Mouse (Mus musculus): ENCODE measurements around the gene Camta1.

Camta1 gene

DNA sequence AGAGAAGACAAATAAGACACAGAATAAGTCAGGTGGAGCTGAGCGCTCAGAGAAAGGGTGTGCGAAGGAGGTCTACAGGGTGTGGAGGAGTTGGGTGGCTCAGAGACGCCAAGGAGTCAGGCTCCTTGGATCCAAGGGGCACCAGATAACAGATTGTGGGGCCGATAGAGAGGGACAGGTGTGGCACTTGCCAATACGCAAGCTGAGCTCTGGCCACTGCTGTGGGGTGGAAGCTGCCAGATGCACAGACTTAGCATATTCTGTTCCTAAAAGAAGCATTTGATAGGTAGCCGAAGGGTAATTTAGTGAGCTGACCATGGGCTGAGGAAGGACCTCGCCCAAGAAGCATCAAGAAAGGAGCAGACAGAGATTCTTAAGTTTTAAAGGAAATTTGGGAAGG, 177.1 kb downstream of the Camta1 start:
- no peak for DNase-seq (ENCODE audit: low read depth, low spot score)

DNA sequence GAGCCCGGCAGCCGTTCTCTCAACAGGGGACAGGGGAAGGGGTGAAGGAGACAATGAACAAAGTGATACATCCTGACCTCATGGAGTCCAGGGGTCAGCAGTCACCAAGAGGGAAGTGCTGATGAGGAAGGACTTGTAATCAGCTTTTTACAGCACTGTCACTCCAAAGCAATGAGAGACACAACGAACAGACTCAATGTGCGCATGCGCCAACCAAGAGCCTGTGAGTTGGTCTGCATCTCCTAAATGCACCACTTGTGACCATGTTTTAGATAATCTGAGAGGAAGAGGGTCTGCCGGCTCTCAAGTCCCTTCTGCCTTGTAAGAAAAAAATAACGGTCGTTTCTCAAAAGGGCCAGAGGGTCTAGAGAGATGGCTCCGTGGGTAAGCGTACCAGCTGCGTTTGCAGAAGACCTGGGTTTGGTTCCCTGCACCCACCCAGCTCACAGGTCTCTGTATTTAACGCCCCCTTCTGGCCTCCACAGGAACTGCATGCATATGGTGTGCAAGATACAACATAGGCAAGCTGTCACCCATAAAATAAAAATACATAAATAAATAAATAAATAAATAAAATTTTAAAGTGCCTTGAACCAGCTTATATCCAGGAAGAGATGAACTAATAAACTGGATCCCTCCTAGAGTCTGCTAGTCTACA, 178.7 kb downstream of the Camta1 start:
- no peak for DNase-seq (ENCODE audit: low read depth, low spot score)

DNA sequence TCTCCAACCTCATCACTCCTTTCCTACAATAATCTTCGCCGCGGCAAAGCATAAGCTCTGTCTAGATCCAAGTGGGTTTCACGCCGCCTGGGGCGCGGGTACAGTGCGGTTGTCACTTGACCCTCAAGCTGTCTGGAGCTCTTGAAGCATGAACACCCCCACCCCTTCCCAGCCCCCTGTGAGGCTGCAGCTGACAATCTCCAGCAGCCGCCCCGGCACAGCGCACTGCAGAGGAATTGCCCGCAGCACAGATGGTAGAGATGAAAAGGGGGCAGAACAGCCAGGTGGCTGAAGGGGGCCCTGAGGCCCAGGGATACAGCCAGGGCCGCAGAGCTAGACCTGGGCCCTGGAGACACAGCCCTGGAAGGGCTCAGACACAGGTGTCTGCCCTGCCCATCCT, 189.2 kb downstream of the Camta1 start:
- no peak for DNase-seq (ENCODE audit: low read depth, low spot score)

DNA sequence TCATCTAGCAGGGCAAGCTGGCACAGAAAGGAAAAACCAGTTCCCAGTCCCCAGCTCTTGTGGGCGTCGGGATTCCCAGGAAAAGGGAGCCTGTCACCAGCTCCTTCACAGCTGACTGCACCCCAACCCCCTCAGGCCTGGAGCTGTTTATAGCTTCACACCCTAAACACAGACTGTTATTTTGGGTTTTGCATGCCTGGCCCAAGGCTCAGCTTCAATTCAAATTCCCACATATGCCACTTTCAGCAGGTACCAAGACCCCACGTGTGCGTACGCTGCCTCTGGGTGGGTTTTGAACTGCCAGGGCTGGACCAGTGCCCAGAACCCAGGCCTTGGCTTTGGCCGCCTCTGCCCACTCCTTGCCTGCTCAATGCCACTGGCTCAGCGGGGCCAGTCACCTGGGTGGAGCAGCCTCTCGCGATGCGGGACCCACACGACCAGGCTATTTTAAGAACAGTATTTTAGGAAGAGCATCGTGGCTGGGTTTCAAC, 195.2 kb downstream of the Camta1 start:
- no peak for DNase-seq (ENCODE audit: low read depth, low spot score)

DNA sequence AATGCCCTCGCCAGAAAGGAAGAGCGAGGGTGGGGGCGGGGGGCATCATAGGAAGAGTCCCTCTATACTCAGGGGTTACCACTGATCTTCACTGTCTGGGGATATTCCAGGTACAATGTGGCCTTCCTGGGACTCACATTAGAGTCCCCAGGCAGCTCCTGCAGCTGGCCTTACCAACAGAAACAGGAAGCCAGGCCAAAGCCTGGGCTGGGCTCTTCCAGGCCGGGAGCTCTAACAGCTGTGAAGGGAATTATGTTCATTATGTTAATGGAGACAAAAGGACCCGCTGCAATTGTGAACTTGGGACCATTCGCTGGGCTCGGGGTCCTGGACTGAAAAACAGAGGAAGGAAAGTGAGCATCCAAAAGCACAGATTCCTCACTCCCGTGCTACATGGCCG, 200.2 kb downstream of the Camta1 start:
- DNase-seq (ENCODE audit: low read depth, low spot score), result no peak

DNA sequence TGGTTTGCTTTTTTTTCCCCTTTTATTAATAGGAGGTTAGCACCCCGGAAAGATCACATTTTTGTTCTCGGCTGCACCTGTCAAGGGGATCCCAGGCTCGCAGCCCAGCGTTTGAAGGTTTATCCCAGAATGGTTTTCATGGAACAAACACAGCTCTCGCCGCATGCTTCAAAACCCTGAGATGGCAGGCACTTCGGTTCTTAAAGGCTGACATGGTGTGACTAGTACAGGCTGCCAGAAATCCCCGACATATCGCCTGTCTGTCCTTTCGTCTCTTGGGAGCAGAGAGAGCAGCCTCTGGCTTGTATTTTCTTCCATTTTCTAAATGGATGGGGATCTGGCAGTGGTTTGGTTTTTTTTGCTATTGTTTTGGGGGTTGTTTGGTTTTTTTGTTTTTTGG, 205.2 kb downstream of the Camta1 start:
- DNase-seq (ENCODE audit: low read depth, low spot score), result no peak

DNA sequence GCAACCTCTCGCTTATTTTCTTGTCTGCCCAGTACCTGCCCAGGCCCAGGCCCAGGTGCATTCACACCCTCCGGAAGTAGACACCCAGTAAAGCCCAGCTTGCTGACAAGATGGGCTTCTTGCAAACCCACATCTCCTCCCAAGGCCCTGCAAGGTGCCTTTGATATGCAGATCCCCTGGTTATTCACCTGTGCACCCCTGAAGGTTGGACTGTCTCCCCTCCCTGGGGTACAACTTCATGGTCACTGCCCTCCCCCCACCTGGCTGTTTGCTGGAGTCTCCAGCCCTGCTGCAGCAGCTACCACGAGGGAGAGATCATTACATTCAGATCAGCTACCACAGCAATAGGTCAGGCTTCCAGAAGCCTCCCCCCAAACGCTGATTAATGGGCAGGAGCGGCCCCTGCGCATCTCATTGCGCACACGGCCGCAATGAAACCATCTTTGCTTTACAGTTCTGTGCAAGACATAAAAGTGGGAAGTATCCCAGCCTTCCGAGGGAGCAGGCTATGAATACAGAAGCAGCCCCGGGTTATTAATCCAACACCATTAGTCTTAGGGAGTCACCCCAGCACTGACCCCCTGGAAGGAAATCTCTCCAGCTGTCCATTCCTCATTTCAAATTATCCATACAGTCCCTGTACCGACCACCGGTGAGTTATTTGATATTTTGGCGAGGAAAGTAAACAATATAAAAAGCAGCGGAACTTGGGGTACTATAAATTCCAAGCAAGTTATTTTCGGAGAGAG, 205.9 kb downstream of the Camta1 start:
- no peak for DNase-seq (ENCODE audit: low read depth, low spot score)

DNA sequence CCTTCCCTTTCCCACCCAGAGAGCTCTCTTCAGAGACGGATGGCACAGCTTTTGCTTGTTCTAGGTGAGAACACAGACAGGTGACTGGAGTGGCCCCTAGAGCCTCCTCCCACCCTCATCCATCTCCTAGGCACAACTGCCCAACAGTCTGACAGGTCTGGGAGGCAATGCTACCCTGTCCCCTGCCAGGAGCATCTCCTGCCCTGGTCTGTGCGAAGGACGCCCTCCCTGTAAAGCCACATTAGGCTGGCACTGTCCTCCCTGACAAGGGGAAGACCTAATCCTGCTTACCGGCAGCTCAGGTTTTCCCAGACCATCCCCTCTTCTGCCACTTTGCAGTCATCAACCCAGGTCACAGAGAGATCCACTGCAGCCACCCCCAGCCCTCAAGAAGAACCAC, 206.4 kb downstream of the Camta1 start:
- DNase-seq (ENCODE audit: low read depth, low spot score), result no peak

DNA sequence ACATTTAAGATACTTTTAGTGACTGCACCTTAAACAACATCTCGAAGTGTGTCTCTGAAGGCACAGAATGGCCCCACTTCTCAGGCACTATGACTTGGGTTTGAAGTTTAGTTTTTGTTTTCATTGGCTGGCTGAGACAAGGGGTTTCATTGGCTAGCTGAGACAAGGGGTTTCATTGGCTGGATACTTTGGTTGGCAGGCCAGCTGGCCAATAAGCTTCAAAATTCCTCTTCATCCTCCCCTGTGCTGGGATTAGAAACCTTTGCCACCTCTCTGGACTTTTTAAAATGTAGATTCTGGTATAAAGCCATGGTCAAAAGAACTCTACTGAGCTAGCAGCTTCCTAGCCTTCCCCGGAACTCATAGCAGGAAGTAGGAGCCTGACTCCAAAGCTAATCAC, 219.3 kb downstream of the Camta1 start:
- no peak for DNase-seq (ENCODE audit: low read depth, low spot score)

DNA sequence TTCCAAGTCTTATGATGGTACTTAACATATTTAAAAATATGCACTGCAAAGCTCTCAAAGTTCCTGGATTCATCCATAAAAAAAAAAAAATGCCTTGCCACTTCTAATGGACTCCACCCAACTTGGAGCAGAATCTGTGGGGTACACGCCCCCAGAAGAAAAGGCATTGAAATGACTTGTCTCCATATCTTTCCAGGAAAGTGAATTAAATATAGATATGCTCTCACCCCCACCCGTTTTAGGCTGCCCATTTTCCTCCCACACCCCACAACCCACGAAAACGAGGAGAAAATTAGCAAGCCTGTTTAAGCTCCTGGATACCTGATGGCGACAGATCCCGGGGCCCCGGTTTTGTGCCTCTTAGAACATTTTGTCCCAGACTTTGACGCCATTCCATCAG, 220.7 kb downstream of the Camta1 start:
- DNase-seq (ENCODE audit: low read depth, low spot score), result no peak

DNA sequence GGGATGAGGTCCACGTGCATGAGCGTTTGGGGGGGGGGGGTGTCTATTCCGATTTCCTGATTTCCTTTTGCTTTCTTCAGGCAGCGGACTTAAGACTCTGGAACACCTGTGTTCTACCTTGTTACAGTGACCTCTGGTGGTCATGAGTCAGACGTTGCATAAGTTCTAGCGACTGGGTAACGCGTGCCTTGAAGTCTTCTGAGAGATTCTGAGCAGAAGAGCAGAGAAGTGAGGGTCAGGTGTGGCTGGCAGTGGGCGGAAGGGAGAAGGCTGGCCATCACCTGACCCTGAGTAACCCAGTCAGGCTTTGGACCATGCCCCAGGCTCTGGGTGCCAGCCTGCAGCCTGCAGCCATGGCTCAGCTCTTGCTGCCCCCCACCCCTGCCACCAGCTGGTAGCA, 222.7 kb downstream of the Camta1 start:
- DNase-seq (ENCODE audit: low read depth, low spot score), result peak; percentile 32

DNA sequence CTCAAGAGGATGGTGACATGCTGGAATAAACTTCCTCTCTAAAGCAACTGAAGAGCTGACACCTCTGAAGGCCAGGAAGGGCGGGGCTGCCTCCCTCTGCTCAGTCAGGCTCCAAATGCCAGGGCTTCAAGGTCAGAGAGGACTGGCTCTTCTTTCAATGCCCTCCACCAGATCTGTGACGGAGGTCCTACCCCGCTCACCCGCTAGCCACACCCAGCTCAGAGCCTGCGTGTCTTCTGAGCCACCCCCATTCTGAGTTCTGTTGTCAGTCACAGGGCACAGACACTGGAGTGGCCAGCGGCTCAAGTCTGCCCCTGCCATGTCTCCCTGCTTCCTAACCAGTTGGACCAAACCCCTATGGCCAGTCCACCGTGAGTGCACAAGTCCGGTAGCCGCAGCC, 224.3 kb downstream of the Camta1 start:
- DNase-seq (ENCODE audit: low read depth, low spot score), result no peak

DNA sequence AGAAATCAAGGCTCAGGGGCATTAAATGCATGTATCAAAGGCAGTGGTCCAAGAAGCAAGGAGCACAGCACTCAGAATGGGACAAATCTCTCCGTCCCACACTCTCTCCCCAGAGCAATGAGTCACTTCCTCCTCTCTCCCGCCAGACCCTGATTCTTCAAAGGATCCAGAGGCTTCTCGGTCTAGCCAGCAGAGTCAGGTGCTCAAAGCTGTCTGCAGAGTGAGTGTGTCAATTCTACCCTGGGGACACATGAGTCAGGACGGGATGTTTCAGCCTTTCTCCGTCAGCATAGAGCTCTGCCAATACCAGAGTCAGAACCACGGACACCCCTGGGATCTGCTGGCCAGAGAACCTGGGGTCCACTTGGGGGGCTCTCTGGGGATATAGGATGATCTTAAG, 226.9 kb downstream of the Camta1 start:
- no peak for DNase-seq (ENCODE audit: low read depth, low spot score)

DNA sequence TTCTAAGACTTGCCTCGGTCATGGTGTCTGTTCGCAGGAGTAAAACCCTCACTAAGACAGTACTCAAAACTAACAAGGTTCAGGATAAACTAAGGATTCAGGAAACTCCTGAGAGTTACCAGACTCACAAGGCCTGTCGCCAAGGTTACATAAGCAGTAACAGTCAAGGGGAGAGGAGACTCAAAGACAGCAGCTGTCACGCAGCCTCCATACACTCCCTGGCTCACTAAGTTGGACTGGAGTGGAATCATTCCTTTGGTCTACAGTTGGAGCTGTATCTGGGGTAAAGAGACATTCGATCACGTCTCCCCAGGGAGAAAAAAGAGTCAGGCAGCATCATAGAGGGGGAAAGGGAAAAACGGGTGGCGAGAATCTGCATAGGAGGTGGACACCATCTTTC, 227.9 kb downstream of the Camta1 start:
- no peak for DNase-seq (ENCODE audit: low read depth, low spot score)

DNA sequence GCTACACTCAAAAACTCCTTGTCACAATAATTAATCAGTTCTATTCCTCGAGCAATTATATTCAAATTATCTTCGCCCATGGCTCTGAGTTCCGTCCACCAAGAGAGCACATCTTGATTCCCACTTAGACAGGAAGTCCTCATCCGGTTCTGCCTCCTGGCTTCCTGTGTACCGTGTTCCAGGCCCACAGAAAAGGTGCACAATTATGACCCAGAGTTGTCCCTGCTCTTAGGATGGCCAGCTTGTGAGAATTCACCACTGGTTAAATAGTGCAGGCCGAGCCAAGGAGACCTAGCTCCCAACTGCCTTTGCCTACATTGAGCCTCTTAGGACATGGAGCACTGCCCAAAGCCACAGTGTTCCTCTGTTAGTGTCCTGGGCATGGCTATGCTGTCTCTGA, 229.4 kb downstream of the Camta1 start:
- no peak for DNase-seq (ENCODE audit: low read depth, low spot score)

DNA sequence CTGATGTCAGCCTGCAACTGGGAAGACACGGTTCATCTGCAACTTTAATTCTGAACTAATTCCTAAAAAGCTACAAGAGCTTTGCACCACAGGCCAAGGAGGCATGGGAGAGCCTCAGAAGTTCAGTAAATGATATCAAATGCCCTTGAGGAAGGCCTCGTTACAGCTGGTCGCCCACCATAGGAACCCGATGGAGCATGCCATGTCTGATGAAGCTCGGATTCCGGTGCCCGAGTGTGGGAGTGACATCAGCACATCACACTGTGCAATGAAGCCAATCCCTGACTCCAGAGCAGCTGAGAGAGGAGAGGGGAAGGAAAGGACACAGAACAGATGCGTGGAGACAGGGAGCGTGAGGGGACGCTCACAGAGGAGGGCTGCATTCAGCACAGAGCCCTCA, 231.0 kb downstream of the Camta1 start:
- DNase-seq (ENCODE audit: low read depth, low spot score), result no peak

DNA sequence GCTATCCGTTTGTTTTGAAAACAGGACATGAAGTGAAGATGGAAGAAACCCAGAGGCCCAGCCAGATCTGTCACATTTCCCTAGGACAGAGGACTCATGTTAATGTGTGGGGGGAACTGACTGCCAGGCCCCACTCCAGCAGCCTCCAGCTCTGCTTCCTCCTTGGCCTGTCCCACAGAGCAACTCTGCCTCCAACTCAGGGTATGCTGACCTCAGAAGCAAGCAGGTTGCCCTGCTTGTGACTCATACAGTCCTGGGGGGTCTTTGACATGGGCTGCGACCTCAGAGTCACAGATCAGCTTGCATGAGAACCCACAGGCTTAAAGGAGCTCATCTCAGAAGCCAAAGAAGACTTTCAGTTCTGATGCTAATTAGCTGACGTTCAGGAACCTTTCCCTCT, 231.4 kb downstream of the Camta1 start:
- no peak for DNase-seq (ENCODE audit: low read depth, low spot score)

DNA sequence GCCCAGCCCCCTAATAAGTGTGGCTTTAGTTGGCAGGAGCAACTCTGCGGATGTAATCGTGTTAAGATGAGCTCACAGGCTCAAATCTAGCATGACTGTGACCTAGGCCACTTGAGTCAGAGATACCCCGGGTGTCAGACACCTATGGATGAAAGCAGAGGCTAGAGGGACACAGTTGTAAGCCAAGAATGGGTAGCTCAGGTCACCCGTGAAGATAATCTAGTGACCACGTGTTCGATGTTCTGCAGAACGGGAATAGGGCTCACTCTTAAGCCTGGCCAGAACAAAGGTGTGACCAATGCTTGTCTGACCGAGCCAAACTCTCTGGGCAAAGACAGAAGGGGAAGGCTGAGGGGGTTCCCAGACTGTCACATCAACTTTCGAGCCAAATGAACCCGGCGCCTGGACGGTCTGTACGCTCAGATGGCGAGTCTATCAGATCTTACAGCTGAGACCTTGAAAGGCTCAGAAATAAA, 242.1 kb downstream of the Camta1 start:
- DNase-seq (ENCODE audit: low read depth, low spot score), result no peak

DNA sequence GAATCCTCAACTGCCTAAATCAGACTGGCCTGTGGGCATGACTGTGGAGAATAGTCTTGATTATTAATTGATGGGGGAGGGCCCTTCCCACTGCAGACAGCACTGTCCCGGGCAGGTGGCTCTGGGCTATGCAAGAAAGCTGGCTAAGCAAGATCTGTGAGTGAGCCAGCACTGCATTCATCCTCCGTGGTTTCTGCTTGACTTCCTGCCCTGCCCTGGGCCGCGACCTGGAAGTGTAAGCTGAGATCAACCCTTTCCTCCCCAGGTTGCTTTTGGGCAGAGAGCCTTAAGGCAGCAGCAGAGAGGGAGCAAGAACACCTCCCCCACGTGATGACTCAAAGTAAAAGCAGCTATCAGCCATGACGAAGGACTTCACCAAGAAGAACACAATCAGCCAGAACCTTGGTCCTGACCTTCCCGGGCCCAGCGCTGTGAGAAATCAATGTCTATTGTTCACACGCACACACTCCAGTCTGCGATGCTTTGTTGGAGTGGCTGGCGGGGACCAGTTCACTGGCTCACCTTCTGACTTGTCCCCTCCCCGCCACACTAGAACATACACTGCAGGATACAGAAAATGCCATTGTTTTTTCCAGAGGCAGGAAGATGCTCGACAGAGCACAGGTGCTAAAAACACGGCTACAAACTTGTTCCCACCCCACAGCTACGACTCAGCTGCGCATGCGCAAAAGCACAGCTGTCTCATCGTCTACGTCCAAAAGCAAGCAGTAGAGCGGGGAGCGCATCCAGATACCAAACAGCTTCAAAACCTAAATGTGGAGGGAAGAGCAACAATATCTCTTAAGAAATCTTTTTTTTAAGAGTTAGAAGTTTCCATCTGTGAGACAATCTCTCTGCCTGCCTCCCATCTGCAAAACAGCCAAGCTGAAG, 243.0 kb downstream of the Camta1 start:
- DNase-seq (ENCODE audit: low read depth, low spot score), result no peak

DNA sequence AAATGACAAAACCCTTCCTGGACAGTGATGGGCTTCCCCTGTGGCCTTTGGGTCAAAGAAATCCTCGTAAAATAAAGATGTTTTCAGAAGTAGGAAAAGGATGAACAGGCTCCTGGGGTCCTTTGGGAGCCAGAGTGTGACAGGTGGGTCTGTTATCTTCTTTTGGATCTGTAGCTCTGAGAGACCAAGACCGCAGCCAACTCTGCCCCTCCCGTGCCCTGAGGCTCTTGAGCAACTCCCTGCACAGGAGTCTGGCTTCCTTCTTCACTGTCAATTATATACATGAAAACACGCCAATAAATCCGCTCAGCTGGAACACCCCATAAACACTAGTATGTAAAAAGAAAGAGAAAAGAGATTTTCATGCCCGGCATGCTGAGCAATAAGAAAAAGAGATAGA, 250.1 kb downstream of the Camta1 start:
- no peak for DNase-seq (ENCODE audit: low read depth, low spot score)

DNA sequence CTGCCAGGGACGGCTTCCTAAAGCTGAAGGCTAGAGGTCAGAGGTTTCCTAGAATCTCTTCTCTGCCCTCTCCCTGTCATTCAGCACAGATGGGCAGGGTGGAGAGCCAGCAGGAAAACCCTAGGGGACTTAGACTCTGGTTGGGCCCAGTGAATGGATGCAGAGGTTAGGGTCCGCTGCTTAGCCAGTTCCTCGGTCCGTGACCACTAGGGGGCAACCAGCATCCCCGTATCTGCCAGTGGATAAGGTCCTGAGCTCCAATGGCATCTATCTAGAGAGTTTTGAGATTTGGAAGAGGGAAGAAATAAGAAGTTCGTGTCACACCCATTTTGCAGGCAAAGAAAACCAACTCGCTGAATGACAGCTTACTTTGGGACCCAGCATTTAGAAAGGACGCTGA, 251.4 kb downstream of the Camta1 start:
- DNase-seq (ENCODE audit: low read depth, low spot score), result no peak

DNA sequence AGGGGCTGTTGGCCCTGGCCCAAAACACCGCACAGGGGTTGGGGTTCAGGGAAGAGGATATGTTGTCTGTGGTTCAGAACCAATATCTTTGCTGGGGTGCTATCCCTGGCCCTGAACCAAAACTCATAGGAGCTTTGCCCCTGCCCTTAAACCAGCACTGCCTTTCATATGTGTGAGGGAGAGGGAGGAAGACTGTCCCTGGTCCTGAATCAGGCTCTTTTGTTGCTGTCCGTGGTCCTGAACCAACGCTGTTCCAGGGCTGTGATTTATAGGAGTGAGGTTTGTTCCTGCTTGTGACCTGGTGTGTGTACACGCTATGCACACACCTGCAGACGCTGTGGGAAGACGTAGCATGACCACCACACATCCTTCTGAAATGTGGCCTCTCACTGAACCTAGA, 256.8 kb downstream of the Camta1 start:
- no peak for DNase-seq (ENCODE audit: low read depth, low spot score)

Data from brain, embryonic 18.5 days (tissue).